Mouse (Mus musculus) heart, postnatal 0 days (tissue): ENCODE measurements around the gene Prdm16. TPM values are rescaled to one million over a fixed set of nuclear protein-coding genes. Genes with fewer than 3 reads are reported as not detected.

Experiments used
- ATAC-seq: fragments of 200-750 bp; cut with Nextera tagmentation; 2 replicates; pipeline ENCODE4 v1.8.0; 2017; ENCODE audit warnings: low read depth, moderate number of reproducible peaks, moderate library complexity; ENCODE audit not compliant: insufficient read depth
- DNase-seq: peaks from one replicate; pipeline ENCODE4 v3.0.0-alpha.2; 2016; ENCODE audit warnings: low spot score
- H3K27ac ChIP-seq: fragments of 300-500 bp; sonication (generic); 2 replicates; pipeline ENCODE4 v1.5.1; 2014; ENCODE audit warnings: low read depth, mild to moderate bottlenecking
- H3K27me3 ChIP-seq: fragments of 300-500 bp; sonication (generic); 2 replicates; pipeline ENCODE4 v1.6.1; 2014; ENCODE audit warnings: low read length, mixed read lengths; ENCODE audit not compliant: control insufficient read depth, insufficient read depth
- H3K36me3 ChIP-seq: fragments of 300-500 bp; sonication (generic); replicated peaks from 2 replicates; pipeline ENCODE4 v1.6.1; 2014; ENCODE audit warnings: low read length, mixed read lengths; ENCODE audit not compliant: control insufficient read depth, insufficient read depth
- H3K4me1 ChIP-seq: fragments of 300-500 bp; sonication (generic); 2 replicates; pipeline ENCODE4 v1.6.1; 2014; ENCODE audit warnings: antibody characterized with exemption; ENCODE audit not compliant: control insufficient read depth, insufficient read depth
- H3K4me2 ChIP-seq: fragments of 300-500 bp; sonication (generic); 2 replicates; pipeline ENCODE4 v1.6.1; 2014; ENCODE audit warnings: low read depth, mild to moderate bottlenecking, low read length, moderate library complexity
- H3K4me3 ChIP-seq: fragments of 300-500 bp; sonication (generic); 2 replicates; pipeline ENCODE4 v1.5.1; 2014; ENCODE audit warnings: low read depth, low read length
- H3K9ac ChIP-seq: fragments of 300-500 bp; sonication (generic); replicated peaks from 2 replicates; pipeline ENCODE4 v1.6.1; 2014; ENCODE audit warnings: low read depth, low read length, mixed read lengths
- H3K9me3 ChIP-seq: fragments of 300-500 bp; sonication (generic); replicated peaks from 2 replicates; pipeline ENCODE4 v1.6.1; 2016; ENCODE audit warnings: low read length; ENCODE audit not compliant: control insufficient read depth
- CTCF ChIP-seq: IDR thresholded peaks from 2 replicates; pipeline ENCODE4 v1.5.1; 2016; ENCODE audit warnings: antibody characterized with exemption, control low read depth, low read depth
- EP300 ChIP-seq: IDR thresholded peaks from 2 replicates; pipeline ENCODE4 v1.6.1; 2016; ENCODE audit warnings: antibody characterized with exemption, low read depth
- WGBS: fragments of 180-500 bp; shearing (Covaris S2); extraction: QIAGEN DNeasy Blood & Tissue Kit; methylation state at CpG from one replicate; pipeline ENCODE4 v1.1.7; 2014; 5-methylcytosine and 5-hydroxymethylcytosine counted together
- polyA plus RNA-seq: library from polyadenylated mRNA; unstranded; fragments of >200 nt; fragmentation: Nextera tagmentation; extraction: Ambion mirVana; gene quantifications from 2 replicates; pipeline ENCODE4 v1.2.1, GENCODE M21; 2015
- total RNA-seq: library from RNA; depleted of rRNA; stranded (reverse); fragments of >200 nt; gene quantifications from 2 replicates; pipeline ENCODE4 v1.2.3, GENCODE M21; 2014; ENCODE audit warnings: low replicate concordance

The Prdm16 gene
- total and polyA plus RNA-seq, 2 experiments from 2014 or later: 9.3 to 14.7 TPM

- no peak overlapping the region for H3K4me2 ChIP-seq
- peak overlapping the region; percentile 64 for H3K27ac ChIP-seq
- no peak for TF ChIP-seq CTCF
- no peak for TF ChIP-seq EP300
- peaks cover 28% of the 10 kb centered on the region for H3K4me1 ChIP-seq
- H3K9me3 ChIP-seq: no peaks in the 10 kb centered on the region
- H3K27me3 ChIP-seq: no peaks in the 10 kb centered on the region
- DNase-seq: peak; percentile 30
- 48% methylated on average over 8 of the region's 8 CpGs for WGBS
- peaks cover 1% of the 10 kb centered on the region; the same call in 1 of the 2 replicates for H3K36me3 ChIP-seq
- ATAC-seq: peak; percentile 16; the same call in 1 of the 2 replicates
- no peak overlapping the region for H3K4me3 ChIP-seq
- 0 out of 2 replicates have a peak overlapping the region, but pooled peaks have one; percentile 23 for H3K9ac ChIP-seq
Measured at GRCm38 (mm10) chr4:154333300-154333699, 303.4 kb downstream of the Prdm16 start.

GRCm38 (mm10) chr4:154331271-154331670 is 305.4 kb downstream of the Prdm16 start:
- ATAC-seq: no peak

DNA sequence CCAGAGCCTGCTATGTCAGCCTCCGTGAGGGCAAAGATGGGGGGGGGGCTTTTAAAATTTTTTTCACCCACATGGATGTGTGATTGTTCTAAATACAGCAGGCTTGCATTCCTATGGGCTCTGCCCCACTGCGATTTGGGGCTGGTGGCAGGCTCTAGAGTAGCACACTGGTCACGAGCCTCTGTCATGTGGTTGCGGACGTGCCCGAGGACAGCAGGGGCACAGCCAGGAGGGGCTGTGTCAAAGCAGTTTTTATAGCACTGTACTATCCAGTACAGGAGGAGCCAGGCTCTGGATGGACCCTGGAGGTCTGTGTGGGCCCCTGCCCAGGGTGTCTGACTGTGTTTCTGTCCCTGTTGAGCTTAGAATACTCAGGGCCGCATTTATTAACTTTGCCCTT is 306.7 kb downstream of the Prdm16 start:
- Histone ChIP-seq H3K27ac (peak overlapping the region; percentile 92), H3K9me3 (no peaks in the 10 kb centered on the region), H3K9ac (no peak overlapping the region), H3K4me3 (no peak overlapping the region), H3K27me3 (no peaks in the 10 kb centered on the region), H3K4me2 (no peak overlapping the region), H3K4me1 (peaks cover 28% of the 10 kb centered on the region), H3K36me3 (peaks cover 8% of the 10 kb centered on the region; the same call in 1 of the 2 replicates)
- TF ChIP-seq CTCF: 0 out of 2 replicates have a peak, but pooled peaks have one; percentile 13
- peak; percentile 85 for TF ChIP-seq EP300
- peak; percentile 80 for DNase-seq
- WGBS: 50% methylated on average over 7 of the region's 7 CpGs
- peak; percentile 90 for ATAC-seq

More at GRCm38 (mm10) chr4:154331271-154331670, 305.4 kb downstream of the Prdm16 start:
- H3K27ac ChIP-seq: peak overlapping the region; percentile 92
- WGBS: 63% methylated on average over 12 of the region's 12 CpGs
- no peaks in the 10 kb centered on the region for H3K9me3 ChIP-seq
- peaks cover 8% of the 10 kb centered on the region; the same call in 1 of the 2 replicates for H3K36me3 ChIP-seq
- DNase-seq: no peak
- 0 out of 2 replicates have a peak overlapping the region, but pooled peaks have one; percentile 2 for H3K9ac ChIP-seq
- TF ChIP-seq CTCF (no peak), EP300 (no peak)
- H3K27me3 ChIP-seq: no peaks in the 10 kb centered on the region
- H3K4me3 ChIP-seq: no peak overlapping the region
- no peak overlapping the region for H3K4me2 ChIP-seq
- H3K4me1 ChIP-seq: peaks cover 28% of the 10 kb centered on the region

DNA sequence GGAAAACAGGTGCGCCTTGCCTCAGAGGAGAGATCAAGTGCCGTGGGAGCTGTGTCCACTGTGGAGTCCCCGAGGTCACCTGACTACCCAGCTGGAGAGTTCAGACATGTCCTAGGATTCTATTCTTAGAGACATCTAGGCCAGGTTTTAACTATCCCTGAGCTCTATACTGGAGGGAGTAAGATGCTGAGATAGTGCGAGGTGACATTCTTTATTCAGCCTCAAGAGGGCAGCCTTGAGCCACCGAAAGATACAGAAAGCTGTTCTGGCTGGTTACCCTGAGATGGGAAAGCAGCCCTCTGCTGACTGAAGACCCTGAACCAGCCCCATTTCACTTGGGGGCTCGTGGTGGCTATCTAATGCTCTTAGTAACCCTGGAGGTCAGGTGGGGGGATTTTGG is 307.8 kb downstream of the Prdm16 start:
- ATAC-seq: peak; percentile 30
- peak overlapping the region; percentile 92 for H3K27ac ChIP-seq
- no peak overlapping the region for H3K4me3 ChIP-seq
- WGBS: 10% methylated on average over 6 of the region's 6 CpGs
- H3K9ac ChIP-seq: no peak overlapping the region
- peaks cover 24% of the 10 kb centered on the region for H3K4me1 ChIP-seq
- peaks cover 8% of the 10 kb centered on the region; the same call in 1 of the 2 replicates for H3K36me3 ChIP-seq
- H3K27me3 ChIP-seq: no peaks in the 10 kb centered on the region
- no peak overlapping the region for H3K4me2 ChIP-seq
- TF ChIP-seq CTCF: peak; percentile 88
- TF ChIP-seq EP300: no peak
- no peaks in the 10 kb centered on the region for H3K9me3 ChIP-seq
- peak; percentile 53 for DNase-seq

- Histone ChIP-seq H3K27me3 (no peaks in the 10 kb centered on the region), H3K9ac (no peak overlapping the region), H3K27ac (no peak overlapping the region), H3K4me2 (no peak overlapping the region), H3K4me1 (peaks cover 20% of the 10 kb centered on the region), H3K36me3 (peaks cover 8% of the 10 kb centered on the region; the same call in 1 of the 2 replicates), H3K9me3 (no peaks in the 10 kb centered on the region), H3K4me3 (no peak overlapping the region)
- DNase-seq (no peak), ATAC-seq (no peak)
- 19% methylated on average over 13 of the region's 20 CpGs for WGBS
- TF ChIP-seq CTCF (no peak), EP300 (no peak)
Measured at GRCm38 (mm10) chr4:154328431-154328830, 308.2 kb downstream of the Prdm16 start.

- Histone ChIP-seq H3K4me2 (no peak overlapping the region), H3K9me3 (no peaks in the 10 kb centered on the region), H3K9ac (no peak overlapping the region; the same call in 1 of the 2 replicates), H3K4me1 (peaks cover 8% of the 10 kb centered on the region; the same call in 1 of the 2 replicates), H3K27ac (peak overlapping the region; percentile 45), H3K4me3 (no peak overlapping the region), H3K36me3 (peaks cover 13% of the 10 kb centered on the region; the same call in 1 of the 2 replicates), H3K27me3 (no peaks in the 10 kb centered on the region)
- 26% methylated on average over 4 of the region's 4 CpGs for WGBS
- TF ChIP-seq CTCF (no peak), EP300 (no peak)
- ATAC-seq (peak; percentile 28; the same call in 1 of the 2 replicates), DNase-seq (peak; percentile 51)
Measured at GRCm38 (mm10) chr4:154325410-154325809, 311.3 kb downstream of the Prdm16 start.
